Mouse (Mus musculus): Measurements from ENCODE around the gene Rnf44.
A peak's percentile ranks its signal among the peaks of the same experiment; 100 is the strongest.

Gene Rnf44

GRCm38 (mm10) chr13:54686139-54687053 lies 7.3 kb downstream of the Rnf44 start:
- DNase-seq (ENCODE audit: low read depth, low spot score) = peak; percentile 42

- peak; percentile 77 for DNase-seq (ENCODE audit: low read depth, low spot score)
These were observed 8.5 kb downstream of the Rnf44 start for GRCm38 (mm10) chr13:54685174-54685573.

- DNase-seq (ENCODE audit: low read depth, low spot score) = no peak
These were observed 9.4 kb downstream of the Rnf44 start for GRCm38 (mm10) chr13:54684140-54684896.

- no peak for DNase-seq (ENCODE audit: low read depth, low spot score)
These were observed 10.4 kb downstream of the Rnf44 start for GRCm38 (mm10) chr13:54683301-54683700.

GRCm38 (mm10) chr13:54681291-54681690 lies 12.4 kb downstream of the Rnf44 start:
- no peak for DNase-seq (ENCODE audit: low read depth, low spot score)

GRCm38 (mm10) chr13:54680184-54680853 lies 13.4 kb downstream of the Rnf44 start:
- DNase-seq (ENCODE audit: low read depth, low spot score) = no peak

GRCm38 (mm10) chr13:54678263-54678662 lies 15.4 kb downstream of the Rnf44 start:
- DNase-seq (ENCODE audit: low read depth, low spot score) = no peak

- no peak for DNase-seq (ENCODE audit: low read depth, low spot score)
These were observed 17.7 kb downstream of the Rnf44 start for GRCm38 (mm10) chr13:54675895-54676590.

GRCm38 (mm10) chr13:54670491-54670890 lies 23.2 kb downstream of the Rnf44 start:
- DNase-seq (ENCODE audit: low read depth, low spot score) = peak; percentile 75

GRCm38 (mm10) chr13:54665062-54665461 lies 28.6 kb downstream of the Rnf44 start:
- DNase-seq (ENCODE audit: low read depth, low spot score) = no peak

- no peak for DNase-seq (ENCODE audit: low read depth, low spot score)
These were observed 29.2 kb downstream of the Rnf44 start for GRCm38 (mm10) chr13:54664509-54664908.

- no peak for DNase-seq (ENCODE audit: low read depth, low spot score)
These were observed 29.7 kb downstream of the Rnf44 start for GRCm38 (mm10) chr13:54663999-54664398.

- no peak for DNase-seq (ENCODE audit: low read depth, low spot score)
These were observed 32.3 kb downstream of the Rnf44 start for GRCm38 (mm10) chr13:54661358-54661757.

- DNase-seq (ENCODE audit: low read depth, low spot score) = no peak
These were observed 32.8 kb downstream of the Rnf44 start for GRCm38 (mm10) chr13:54660877-54661276.

- no peak for DNase-seq (ENCODE audit: low read depth, low spot score)
These were observed 43.2 kb downstream of the Rnf44 start for GRCm38 (mm10) chr13:54650461-54650860.

- DNase-seq (ENCODE audit: low read depth, low spot score) = no peak
These were observed 58.7 kb downstream of the Rnf44 start for GRCm38 (mm10) chr13:54635011-54635410.

- no peak for DNase-seq (ENCODE audit: low read depth, low spot score)
These were observed 60.9 kb downstream of the Rnf44 start for GRCm38 (mm10) chr13:54632731-54633277.

Measured in 3T3-L1 (cell line).